Mouse (Mus musculus): ENCODE results near the gene Gm10959.

- TF ChIP-seq CTCF (conservative IDR thresholded peaks at IDR 0.05; ENCODE audit: insufficient read depth, insufficient read length, low read depth, low read length) (no peak), POLR2A (IDR thresholded peaks at IDR 0.05; ENCODE audit: low read depth, low read length) (no peak)
Observed at GRCm38 (mm10) chr3:122921676-122922527, 2.7 kb upstream of the Gm10959 start.
